Mouse (Mus musculus) midbrain, embryonic 13.5 days (tissue): ENCODE measurements around the gene Kdm2b. TPM values are rescaled to one million over a fixed set of nuclear protein-coding genes. Genes with fewer than 3 reads are reported as not detected.
"Not testable (repeated sequence)": the region's sequence is repeated elsewhere in the genome, so short reads cannot be mapped to it uniquely, and the experiment has no call there.

ENCODE experiments used
- ATAC-seq: fragments of 200-750 bp; cut with Nextera tagmentation; 2 replicates; pipeline ENCODE4 v1.8.0; 2017; ENCODE audit warnings: mild to moderate bottlenecking, moderate TSS enrichment, moderate library complexity
- H3K27ac ChIP-seq: fragments of 300-500 bp; sonication (generic); 2 replicates; pipeline ENCODE4 v1.5.1; 2015; ENCODE audit warnings: inconsistent platforms, mild to moderate bottlenecking, moderate library complexity
- H3K27me3 ChIP-seq: fragments of 300-500 bp; sonication (generic); 2 replicates; pipeline ENCODE4 v1.6.1; 2015; ENCODE audit warnings: mild to moderate bottlenecking, inconsistent platforms
- H3K36me3 ChIP-seq: fragments of 300-500 bp; sonication (generic); 2 replicates; pipeline ENCODE4 v1.6.1; 2015; ENCODE audit warnings: mild to moderate bottlenecking, inconsistent platforms
- H3K4me1 ChIP-seq: fragments of 300-500 bp; sonication (generic); replicated peaks from 2 replicates; pipeline ENCODE4 v1.6.1; 2015; ENCODE audit warnings: inconsistent platforms
- H3K4me2 ChIP-seq: fragments of 300-500 bp; sonication (generic); replicated peaks from 2 replicates; pipeline ENCODE4 v1.6.1; 2015; ENCODE audit warnings: moderate library complexity, mild to moderate bottlenecking, inconsistent platforms
- H3K4me3 ChIP-seq: fragments of 300-500 bp; sonication (generic); replicated peaks from 2 replicates; pipeline ENCODE4 v1.5.1; 2015; ENCODE audit warnings: mild to moderate bottlenecking, inconsistent platforms
- H3K9ac ChIP-seq: fragments of 300-500 bp; sonication (generic); replicated peaks from 2 replicates; pipeline ENCODE4 v1.6.1; 2015; ENCODE audit warnings: mild to moderate bottlenecking, inconsistent platforms
- H3K9me3 ChIP-seq: fragments of 300-500 bp; sonication (generic); 2 replicates; pipeline ENCODE4 v1.6.1; 2016; ENCODE audit warnings: mild to moderate bottlenecking, inconsistent platforms
- WGBS: fragments of 180-500 bp; shearing (Covaris S2); methylation state at CpG from one replicate; pipeline ENCODE4 v1.1.7; 2015; 5-methylcytosine and 5-hydroxymethylcytosine counted together
- polyA plus RNA-seq: library from polyadenylated mRNA; unstranded; fragments of >200 nt; fragmentation: Nextera tagmentation; extraction: Ambion mirVana; gene quantifications from 2 replicates; pipeline ENCODE4 v1.2.1, GENCODE M21; 2015

The Kdm2b gene
- polyA plus RNA-seq, 1 experiment from 2014 or later = 116 TPM

DNA sequence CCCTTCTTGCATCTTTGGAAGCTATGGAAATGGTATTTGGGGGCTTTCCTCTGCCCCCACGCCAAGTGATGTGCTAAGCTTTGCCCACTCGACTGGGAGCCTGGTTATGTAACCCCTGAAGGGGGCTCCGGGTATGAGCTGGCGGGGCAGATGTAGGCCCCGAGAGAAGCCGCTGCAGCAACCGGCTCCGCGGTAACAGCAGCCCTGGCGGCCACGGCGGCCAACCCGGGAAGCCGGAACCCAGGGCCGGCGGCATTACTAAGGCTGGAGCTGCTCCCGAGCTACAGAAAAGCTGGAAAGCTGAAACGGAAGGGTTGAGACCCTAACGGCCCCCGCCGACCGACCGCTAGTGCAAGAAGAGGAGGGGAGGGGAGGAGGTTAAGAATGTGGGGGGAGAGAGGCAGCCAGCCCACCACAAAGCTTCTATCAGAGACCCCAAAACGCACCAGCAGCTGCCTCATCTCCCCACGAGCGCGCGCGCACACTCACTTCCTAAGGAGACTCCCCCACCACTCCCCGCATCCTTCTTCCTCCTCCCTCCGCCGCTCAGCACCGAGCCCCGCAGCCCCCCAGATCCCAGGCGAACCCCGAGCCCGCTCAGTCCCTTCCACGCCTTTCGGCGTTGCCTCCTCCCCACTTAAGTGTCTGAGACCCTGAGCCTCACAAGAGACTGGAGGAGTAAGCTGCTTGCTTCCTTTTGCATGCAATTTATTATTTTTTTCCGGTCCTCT is 1.4 kb downstream of the Kdm2b start:
- peak overlapping the region; percentile 82 for H3K9ac ChIP-seq
- H3K27me3 ChIP-seq = 0 out of 2 replicates have a peak, but pooled peaks cover 2% of the 10 kb centered on the region
- peak overlapping the region; percentile 68 for H3K4me3 ChIP-seq
- peak overlapping the region; percentile 76 for H3K27ac ChIP-seq
- no peaks in the 10 kb centered on the region for H3K36me3 ChIP-seq
- H3K4me1 ChIP-seq = peaks cover 61% of the 10 kb centered on the region
- H3K4me2 ChIP-seq = peak overlapping the region; percentile 99
- no peaks in the 10 kb centered on the region for H3K9me3 ChIP-seq
- under 1% methylated on average over 41 of the region's 41 CpGs for WGBS
- ATAC-seq = peak; percentile 41

DNA sequence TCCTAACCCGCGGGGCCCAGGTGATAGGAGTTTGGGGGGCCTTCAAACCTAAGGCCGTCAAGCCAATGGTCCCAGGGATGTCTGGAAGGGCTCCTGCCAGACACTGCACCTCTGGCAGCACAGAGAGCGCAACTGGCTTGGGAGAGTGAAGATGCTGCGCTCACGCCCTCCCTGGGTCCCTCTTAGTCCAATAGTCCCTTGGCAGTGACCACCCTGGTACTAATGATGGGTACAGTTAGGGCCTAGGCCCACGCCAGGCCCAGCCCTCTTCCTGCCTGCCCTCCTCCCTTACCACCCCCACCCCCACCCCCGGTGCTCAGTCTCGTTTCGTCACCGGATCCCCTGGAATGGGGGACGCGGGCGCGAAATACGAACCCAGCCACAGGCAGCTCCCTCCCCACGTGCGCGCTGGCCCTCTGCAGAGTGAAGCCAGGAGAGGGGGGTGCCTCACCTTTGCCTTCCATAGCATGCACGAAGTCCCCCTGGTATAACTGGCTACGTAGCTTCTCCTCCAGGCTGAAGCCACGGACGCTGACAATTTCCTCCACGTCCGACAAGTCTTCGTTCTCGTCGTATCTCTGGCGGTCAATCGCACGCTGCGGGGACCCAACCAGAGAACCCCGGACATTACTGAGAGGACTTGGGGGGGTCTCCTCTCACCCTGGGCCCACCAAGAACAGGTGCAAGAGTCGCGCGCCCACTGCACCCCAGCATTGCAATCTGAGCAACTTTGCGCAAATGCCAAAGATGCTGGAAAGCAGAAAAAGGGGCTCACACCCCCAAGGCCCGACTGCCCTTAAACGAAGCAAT is 2.2 kb downstream of the Kdm2b start:
- peak overlapping the region; percentile 82 for H3K9ac ChIP-seq
- ATAC-seq = peak; percentile 38
- 2% methylated on average over 39 of the region's 39 CpGs for WGBS
- H3K36me3 ChIP-seq = peaks cover 1% of the 10 kb centered on the region; the same call in 1 of the 2 replicates
- H3K4me1 ChIP-seq = peaks cover 61% of the 10 kb centered on the region
- peak overlapping the region; percentile 99 for H3K4me2 ChIP-seq
- peak overlapping the region; percentile 68 for H3K4me3 ChIP-seq
- H3K27ac ChIP-seq = peak overlapping the region; percentile 76
- 0 out of 2 replicates have a peak, but pooled peaks cover 2% of the 10 kb centered on the region for H3K27me3 ChIP-seq
- no peaks in the 10 kb centered on the region for H3K9me3 ChIP-seq

DNA sequence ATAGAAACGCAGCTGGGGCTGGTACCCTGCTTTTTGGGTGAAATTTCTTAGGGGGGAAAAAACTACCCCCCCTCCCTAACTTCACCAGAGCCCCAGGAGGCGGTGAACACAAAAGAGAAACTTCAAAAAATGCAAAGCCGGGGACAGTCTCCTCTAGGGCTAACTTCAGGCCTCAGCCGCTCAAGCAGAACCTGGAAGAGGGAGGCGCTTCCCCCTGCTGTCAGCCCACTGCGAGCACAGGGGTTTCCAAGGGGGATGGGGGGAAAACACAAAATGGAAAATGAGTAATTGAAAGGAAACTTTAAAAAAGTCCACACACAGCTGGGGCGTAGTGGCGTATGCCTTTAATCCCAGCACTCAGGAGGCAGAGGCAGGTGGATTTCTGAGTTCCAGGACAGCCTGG is 3.5 kb downstream of the Kdm2b start:
- Histone ChIP-seq H3K9ac (0 out of 2 replicates have a peak overlapping the region, but pooled peaks have one; percentile 10), H3K9me3 (no peaks in the 10 kb centered on the region), H3K27ac (peak overlapping the region; percentile 51), H3K27me3 (0 out of 2 replicates have a peak, but pooled peaks cover 2% of the 10 kb centered on the region), H3K4me3 (no peak overlapping the region), H3K36me3 (peaks cover 2% of the 10 kb centered on the region; the same call in 1 of the 2 replicates), H3K4me1 (peaks cover 55% of the 10 kb centered on the region), H3K4me2 (peak overlapping the region; percentile 99)
- ATAC-seq = no peak
- 14% methylated on average over 8 of the region's 8 CpGs for WGBS

- 20% methylated on average over 3 of the region's 3 CpGs for WGBS
- peak overlapping the region; percentile 99 for H3K4me2 ChIP-seq
Observed at GRCm38 (mm10) chr5:122985276-122985675, 4.3 kb downstream of the Kdm2b start.

DNA sequence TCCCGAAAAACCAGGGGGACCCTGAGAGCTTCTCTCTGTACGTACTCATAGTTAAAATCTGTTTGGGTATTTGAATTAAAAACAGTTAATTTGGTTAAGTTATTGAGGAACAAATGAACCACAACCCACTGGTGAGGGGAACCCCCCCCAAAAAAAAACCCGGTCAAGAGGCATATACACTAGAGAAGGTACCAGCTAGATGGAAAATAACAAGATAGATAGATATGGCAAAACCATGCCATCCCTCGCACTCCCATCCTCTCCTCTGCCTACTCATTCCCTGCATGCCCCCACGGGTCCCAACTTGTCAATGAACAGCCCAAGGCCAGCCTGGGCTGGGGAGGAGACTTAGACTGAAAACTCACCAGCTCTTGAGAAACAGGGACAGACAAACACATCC is 5.1 kb downstream of the Kdm2b start:
- no peak overlapping the region for H3K9ac ChIP-seq
- ATAC-seq = no peak
- H3K36me3 ChIP-seq = peaks cover 6% of the 10 kb centered on the region; the same call in 1 of the 2 replicates
- no peak overlapping the region for H3K4me3 ChIP-seq
- no peaks in the 10 kb centered on the region for H3K9me3 ChIP-seq
- WGBS = 72% methylated on average over 5 of the region's 5 CpGs
- H3K27ac ChIP-seq = no peak overlapping the region
- 0 out of 2 replicates have a peak, but pooled peaks cover 2% of the 10 kb centered on the region for H3K27me3 ChIP-seq
- peaks cover 38% of the 10 kb centered on the region for H3K4me1 ChIP-seq
- H3K4me2 ChIP-seq = peak overlapping the region; percentile 99; the same call in 1 of the 2 replicates

More at GRCm38 (mm10) chr5:122985276-122985675, 4.3 kb downstream of the Kdm2b start:
- H3K4me1 ChIP-seq = peaks cover 46% of the 10 kb centered on the region
- ATAC-seq = no peak
- peaks cover 6% of the 10 kb centered on the region; the same call in 1 of the 2 replicates for H3K36me3 ChIP-seq
- H3K9ac ChIP-seq = 0 out of 2 replicates have a peak overlapping the region, but pooled peaks have one; percentile 29
- no peak overlapping the region for H3K4me3 ChIP-seq
- 0 out of 2 replicates have a peak, but pooled peaks cover 2% of the 10 kb centered on the region for H3K27me3 ChIP-seq
- peak overlapping the region; percentile 51; the same call in 1 of the 2 replicates for H3K27ac ChIP-seq
- H3K9me3 ChIP-seq = no peaks in the 10 kb centered on the region

DNA sequence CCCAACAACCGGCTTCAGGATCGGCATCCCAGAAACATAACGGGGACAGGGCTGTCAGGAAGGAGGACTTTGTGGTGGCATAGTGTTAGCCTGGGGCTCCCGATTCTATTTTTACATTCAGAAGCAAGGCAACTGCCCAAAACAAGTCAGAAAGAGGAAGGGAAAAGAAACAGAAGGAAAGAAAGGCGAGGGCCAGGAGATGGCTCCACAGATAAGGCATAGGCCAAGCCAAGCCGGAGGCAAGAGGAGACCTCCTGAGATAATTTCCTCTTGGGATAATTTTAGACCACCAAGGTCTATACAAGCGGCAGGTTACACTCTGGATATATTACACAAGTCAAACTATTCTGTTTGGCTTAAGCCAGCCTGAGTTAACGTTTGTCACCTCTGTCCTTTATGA is 10.7 kb downstream of the Kdm2b start:
- 92% methylated on average over 8 of the region's 8 CpGs for WGBS
- H3K27ac ChIP-seq = no peak overlapping the region
- ATAC-seq = no peak
- peaks cover 9% of the 10 kb centered on the region; the same call in 1 of the 2 replicates for H3K36me3 ChIP-seq
- H3K9ac ChIP-seq = no peak overlapping the region
- H3K27me3 ChIP-seq = no peaks in the 10 kb centered on the region
- no peaks in the 10 kb centered on the region for H3K9me3 ChIP-seq
- H3K4me2 ChIP-seq = no peak overlapping the region
- no peaks in the 10 kb centered on the region for H3K4me1 ChIP-seq
- no peak overlapping the region for H3K4me3 ChIP-seq

- not testable (repeated sequence) for H3K9me3 ChIP-seq, H3K4me3 ChIP-seq, ATAC-seq, H3K4me2 ChIP-seq, H3K36me3 ChIP-seq, H3K9ac ChIP-seq, H3K27ac ChIP-seq, H3K4me1 ChIP-seq, H3K27me3 ChIP-seq
- 94% methylated on average over 4 of the region's 4 CpGs for WGBS
Observed at GRCm38 (mm10) chr5:122974701-122975100, 14.9 kb downstream of the Kdm2b start.

GRCm38 (mm10) chr5:122972116-122972515 is 17.5 kb downstream of the Kdm2b start:
- no peak overlapping the region for H3K4me3 ChIP-seq
- H3K36me3 ChIP-seq = 0 out of 2 replicates have a peak, but pooled peaks cover 4% of the 10 kb centered on the region
- no peak for ATAC-seq
- H3K27me3 ChIP-seq = no peaks in the 10 kb centered on the region
- no peaks in the 10 kb centered on the region for H3K4me1 ChIP-seq
- H3K9ac ChIP-seq = no peak overlapping the region
- no peak overlapping the region for H3K4me2 ChIP-seq
- H3K27ac ChIP-seq = no peak overlapping the region
- H3K9me3 ChIP-seq = no peaks in the 10 kb centered on the region
- 62% methylated on average over 9 of the region's 9 CpGs for WGBS

DNA sequence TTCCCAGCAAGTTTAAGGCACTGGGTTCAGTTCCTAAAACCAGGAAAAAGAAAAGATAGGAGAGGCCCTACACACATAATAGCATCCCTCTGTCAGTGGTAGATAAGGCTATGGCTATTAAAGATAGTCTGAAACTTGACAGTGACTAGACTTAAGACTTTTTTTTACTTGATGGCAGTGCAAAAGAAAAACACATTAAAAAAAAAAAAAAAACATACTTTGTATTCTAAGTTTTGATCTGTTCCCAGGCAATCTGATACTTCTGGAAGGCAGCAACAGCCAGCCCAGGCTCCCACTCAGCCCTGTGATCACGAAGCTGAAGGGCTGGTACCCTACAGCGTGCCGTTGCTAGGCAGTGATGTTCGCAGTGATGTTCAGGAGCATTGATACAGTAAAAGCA is 18.2 kb downstream of the Kdm2b start:
- no peaks in the 10 kb centered on the region for H3K27me3 ChIP-seq
- H3K9me3 ChIP-seq = no peaks in the 10 kb centered on the region
- H3K9ac ChIP-seq = no peak overlapping the region
- no peak for ATAC-seq
- H3K4me1 ChIP-seq = no peaks in the 10 kb centered on the region
- H3K4me2 ChIP-seq = no peak overlapping the region
- no peaks in the 10 kb centered on the region for H3K36me3 ChIP-seq
- WGBS = 95% methylated on average over 4 of the region's 4 CpGs
- no peak overlapping the region for H3K27ac ChIP-seq
- H3K4me3 ChIP-seq = no peak overlapping the region

DNA sequence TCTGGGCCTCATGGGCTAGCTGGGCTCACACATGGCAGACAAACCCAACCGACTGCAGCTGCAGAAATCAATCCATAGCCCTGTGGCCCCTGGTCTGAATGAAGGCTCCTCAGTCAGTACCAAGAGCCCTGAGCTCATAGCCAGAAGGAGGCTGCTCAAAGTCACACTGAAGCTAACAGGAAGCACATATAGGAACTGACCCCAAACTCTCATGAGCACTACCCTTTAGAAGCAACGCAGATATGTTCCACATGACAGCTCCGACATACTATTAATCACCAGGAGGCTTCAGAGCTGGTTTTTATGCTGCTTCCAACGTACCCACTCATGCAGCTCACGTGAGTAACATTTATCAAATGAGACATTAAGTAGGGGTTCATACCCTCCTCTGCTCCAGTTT is 19.6 kb downstream of the Kdm2b start:
- Histone ChIP-seq H3K36me3 (no peaks in the 10 kb centered on the region), H3K9ac (no peak overlapping the region), H3K4me3 (no peak overlapping the region), H3K27ac (no peak overlapping the region), H3K4me2 (no peak overlapping the region), H3K9me3 (no peaks in the 10 kb centered on the region), H3K4me1 (no peaks in the 10 kb centered on the region), H3K27me3 (no peaks in the 10 kb centered on the region)
- 83% methylated on average over 5 of the region's 5 CpGs for WGBS
- no peak for ATAC-seq

GRCm38 (mm10) chr5:122968322-122968721 is 21.3 kb downstream of the Kdm2b start:
- Histone ChIP-seq H3K36me3 (no peaks in the 10 kb centered on the region), H3K9me3 (no peaks in the 10 kb centered on the region), H3K9ac (no peak overlapping the region), H3K4me1 (no peaks in the 10 kb centered on the region), H3K27me3 (no peaks in the 10 kb centered on the region), H3K27ac (no peak overlapping the region), H3K4me2 (no peak overlapping the region), H3K4me3 (no peak overlapping the region)
- no peak for ATAC-seq
- WGBS = 36% methylated on average over 4 of the region's 4 CpGs

DNA sequence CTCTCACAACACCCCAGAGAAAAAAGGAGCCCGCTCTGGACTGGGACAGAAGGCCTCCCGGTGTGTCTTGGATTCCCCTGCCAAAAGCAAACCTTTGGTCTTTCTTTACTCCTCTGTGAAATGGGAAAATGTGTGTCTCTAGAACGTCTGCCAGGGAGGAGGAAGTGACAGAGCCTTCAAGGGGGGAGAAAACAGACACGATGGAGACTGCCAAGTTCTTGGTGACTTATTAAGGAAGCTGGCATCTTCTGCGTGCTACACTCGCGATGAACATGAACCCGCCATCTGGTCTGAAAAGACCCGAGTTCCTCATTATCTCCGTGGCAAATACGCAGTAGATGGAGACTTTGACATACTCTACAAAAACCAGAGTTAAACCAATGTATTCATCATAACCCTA is 24.2 kb downstream of the Kdm2b start:
- no peak overlapping the region for H3K4me2 ChIP-seq
- no peaks in the 10 kb centered on the region for H3K9me3 ChIP-seq
- no peaks in the 10 kb centered on the region for H3K27me3 ChIP-seq
- H3K4me1 ChIP-seq = no peaks in the 10 kb centered on the region
- 93% methylated on average over 11 of the region's 11 CpGs for WGBS
- H3K4me3 ChIP-seq = no peak overlapping the region
- no peak overlapping the region for H3K9ac ChIP-seq
- ATAC-seq = no peak
- H3K27ac ChIP-seq = no peak overlapping the region
- H3K36me3 ChIP-seq = peaks cover 5% of the 10 kb centered on the region; the same call in 1 of the 2 replicates
